Mouse (Mus musculus) forebrain, embryonic 13.5 days (tissue): ENCODE results near the gene Sel1l2. TPM values are rescaled to one million over a fixed set of nuclear protein-coding genes. Genes with fewer than 3 reads are reported as not detected.

Source experiments
- ATAC-seq: fragments of 200-750 bp; cut with Nextera tagmentation; 2 replicates; pipeline ENCODE4 v1.8.0; 2017
- H3K27ac ChIP-seq: fragments of 300-500 bp; sonication (generic); 2 replicates; pipeline ENCODE4 v1.5.1; 2015; ENCODE audit warnings: inconsistent platforms, mild to moderate bottlenecking, moderate library complexity
- H3K27me3 ChIP-seq: fragments of 300-500 bp; sonication (generic); 2 replicates; pipeline ENCODE4 v1.6.1; 2015; ENCODE audit warnings: mild to moderate bottlenecking, inconsistent platforms
- H3K36me3 ChIP-seq: fragments of 300-500 bp; sonication (generic); 2 replicates; pipeline ENCODE4 v1.6.1; 2015; ENCODE audit warnings: mild to moderate bottlenecking, inconsistent platforms; ENCODE audit not compliant: poor library complexity, severe bottlenecking
- H3K4me1 ChIP-seq: fragments of 300-500 bp; sonication (generic); 2 replicates; pipeline ENCODE4 v1.6.1; 2015; ENCODE audit warnings: inconsistent platforms
- H3K4me2 ChIP-seq: fragments of 300-500 bp; sonication (generic); 2 replicates; pipeline ENCODE4 v1.6.1; 2015; ENCODE audit warnings: inconsistent platforms, mild to moderate bottlenecking, moderate library complexity
- H3K4me3 ChIP-seq: fragments of 300-500 bp; sonication (generic); 2 replicates; pipeline ENCODE4 v1.5.1; 2015; ENCODE audit warnings: mild to moderate bottlenecking, inconsistent platforms
- H3K9ac ChIP-seq: fragments of 300-500 bp; sonication (generic); 2 replicates; pipeline ENCODE4 v1.6.1; 2015; ENCODE audit warnings: mild to moderate bottlenecking, inconsistent platforms
- H3K9me3 ChIP-seq: fragments of 300-500 bp; sonication (generic); replicated peaks from 2 replicates; pipeline ENCODE4 v1.6.1; 2016; ENCODE audit warnings: inconsistent platforms
- WGBS: fragments of 180-500 bp; shearing (Covaris S2); methylation state at CpG from one replicate; pipeline ENCODE4 v1.1.7; 2015; 5-methylcytosine and 5-hydroxymethylcytosine counted together
- polyA plus RNA-seq: library from polyadenylated mRNA; unstranded; fragments of >200 nt; fragmentation: Nextera tagmentation; extraction: Ambion mirVana; gene quantifications from 2 replicates; pipeline ENCODE4 v1.2.1, GENCODE M21; 2015

Gene Sel1l2
- polyA plus RNA-seq, 1 experiment from 2014 or later = not detected

DNA sequence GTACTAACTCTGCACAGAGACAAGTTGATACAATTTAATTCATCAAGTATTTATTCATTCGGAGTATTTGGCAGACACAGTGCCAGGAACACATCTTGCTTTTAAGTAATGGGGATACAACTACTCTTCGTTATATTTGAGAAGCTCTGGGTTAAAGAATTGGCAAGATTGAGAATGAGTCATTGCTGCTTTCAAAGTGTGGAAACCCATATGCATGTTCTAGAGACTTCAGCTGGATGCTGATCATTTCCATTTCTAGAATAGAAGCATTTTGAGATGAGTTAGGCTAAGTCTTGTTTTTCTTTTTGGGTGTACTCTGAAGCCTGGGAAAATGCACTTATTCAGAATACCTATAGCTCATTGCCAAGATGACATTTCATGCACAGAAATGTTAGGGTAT, 95.7 kb downstream of the Sel1l2 start:
- Histone ChIP-seq H3K9me3 (no peaks in the 10 kb centered on the region), H3K9ac (no peak overlapping the region), H3K4me1 (peaks cover 4% of the 10 kb centered on the region; the same call in 1 of the 2 replicates), H3K4me2 (no peak overlapping the region), H3K27ac (no peak overlapping the region), H3K4me3 (no peak overlapping the region), H3K36me3 (no peaks in the 10 kb centered on the region), H3K27me3 (no peaks in the 10 kb centered on the region)
- no peak for ATAC-seq
- WGBS = 88% methylated on average over 2 of the region's 2 CpGs

DNA sequence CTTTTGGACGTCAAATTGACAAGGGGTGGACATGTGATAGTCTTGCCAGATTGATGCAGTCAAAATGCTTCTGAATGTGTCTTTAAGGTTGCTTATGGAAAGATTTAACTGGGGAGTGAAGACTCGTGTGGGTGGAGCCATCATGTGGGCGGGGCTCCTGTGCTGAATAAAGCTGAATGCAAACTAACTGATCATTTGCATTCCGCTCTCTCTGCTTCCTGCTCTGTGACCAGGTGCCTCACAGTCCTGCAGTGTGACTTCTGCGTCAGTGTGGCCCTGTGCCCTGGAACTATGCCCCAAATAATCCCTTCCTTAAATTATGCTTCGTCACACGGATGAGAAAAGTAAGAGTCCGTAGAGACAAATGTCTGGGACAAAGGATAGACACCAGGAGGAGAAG, 108.7 kb downstream of the Sel1l2 start:
- 71% methylated on average over 8 of the region's 8 CpGs for WGBS
- H3K4me3 ChIP-seq = no peak overlapping the region
- no peaks in the 10 kb centered on the region for H3K36me3 ChIP-seq
- H3K9me3 ChIP-seq = no peaks in the 10 kb centered on the region
- no peak overlapping the region for H3K27ac ChIP-seq
- no peak overlapping the region for H3K9ac ChIP-seq
- no peak for ATAC-seq
- H3K27me3 ChIP-seq = no peaks in the 10 kb centered on the region
- H3K4me1 ChIP-seq = no peaks in the 10 kb centered on the region
- no peak overlapping the region for H3K4me2 ChIP-seq

DNA sequence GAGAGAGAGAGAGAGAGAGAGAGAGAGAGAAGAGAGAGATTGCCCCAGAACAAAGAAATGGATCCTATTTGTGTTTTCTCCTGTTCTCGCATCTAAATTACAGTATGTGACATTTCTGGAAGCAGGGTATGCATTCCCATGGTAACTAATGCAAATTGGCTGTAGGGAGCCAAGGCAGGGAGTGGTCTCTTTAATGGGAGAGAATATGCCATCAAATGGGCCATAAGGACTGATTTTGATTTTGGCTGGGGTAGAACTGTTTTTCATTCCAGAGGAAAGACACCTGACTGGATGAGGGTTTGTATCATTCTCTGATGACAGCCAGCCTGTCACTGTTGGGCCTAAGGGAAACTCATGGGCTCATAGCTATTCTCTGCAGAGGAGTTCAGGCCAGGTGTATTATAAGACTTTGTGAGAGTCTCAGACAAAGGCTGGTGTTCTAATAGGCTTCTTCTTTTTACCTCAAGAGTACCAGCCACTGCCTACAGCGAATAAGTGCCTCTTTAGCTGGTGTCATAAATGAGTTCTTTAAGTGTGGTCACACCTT, 133.8 kb downstream of the Sel1l2 start:
- Histone ChIP-seq H3K9me3 (no peaks in the 10 kb centered on the region), H3K4me2 (no peak overlapping the region), H3K9ac (no peak overlapping the region), H3K36me3 (no peaks in the 10 kb centered on the region), H3K4me3 (no peak overlapping the region), H3K27ac (no peak overlapping the region), H3K27me3 (no peaks in the 10 kb centered on the region), H3K4me1 (peaks cover 6% of the 10 kb centered on the region; the same call in 1 of the 2 replicates)
- peak; percentile 54; the same call in 1 of the 2 replicates for ATAC-seq
- WGBS = 60% methylated on average over 2 of the region's 2 CpGs

DNA sequence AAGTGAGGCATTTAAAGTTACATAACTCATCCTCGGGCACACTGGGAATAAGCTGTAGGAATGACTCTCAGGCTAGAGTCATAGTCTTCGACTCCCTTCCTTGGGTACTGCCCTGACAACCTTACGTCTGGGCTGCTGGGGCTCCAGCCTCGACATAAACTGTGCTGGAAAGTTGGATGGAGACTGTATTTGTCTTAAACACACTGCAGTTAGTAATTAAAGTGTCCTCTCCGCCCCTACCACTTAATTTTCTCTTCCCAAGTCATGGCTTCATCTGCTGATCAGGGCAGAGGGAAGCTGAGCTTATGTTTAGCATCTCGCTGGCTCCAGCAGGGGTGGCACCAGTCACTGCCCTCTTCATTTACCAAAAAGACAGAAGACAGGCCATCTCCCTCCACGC, 135.2 kb downstream of the Sel1l2 start:
- no peak overlapping the region for H3K27ac ChIP-seq
- WGBS = 79% methylated on average over 7 of the region's 7 CpGs
- H3K4me1 ChIP-seq = peaks cover 6% of the 10 kb centered on the region; the same call in 1 of the 2 replicates
- no peaks in the 10 kb centered on the region for H3K27me3 ChIP-seq
- no peak for ATAC-seq
- H3K4me2 ChIP-seq = no peak overlapping the region
- no peaks in the 10 kb centered on the region for H3K36me3 ChIP-seq
- no peak overlapping the region for H3K9ac ChIP-seq
- H3K9me3 ChIP-seq = no peaks in the 10 kb centered on the region
- H3K4me3 ChIP-seq = no peak overlapping the region

DNA sequence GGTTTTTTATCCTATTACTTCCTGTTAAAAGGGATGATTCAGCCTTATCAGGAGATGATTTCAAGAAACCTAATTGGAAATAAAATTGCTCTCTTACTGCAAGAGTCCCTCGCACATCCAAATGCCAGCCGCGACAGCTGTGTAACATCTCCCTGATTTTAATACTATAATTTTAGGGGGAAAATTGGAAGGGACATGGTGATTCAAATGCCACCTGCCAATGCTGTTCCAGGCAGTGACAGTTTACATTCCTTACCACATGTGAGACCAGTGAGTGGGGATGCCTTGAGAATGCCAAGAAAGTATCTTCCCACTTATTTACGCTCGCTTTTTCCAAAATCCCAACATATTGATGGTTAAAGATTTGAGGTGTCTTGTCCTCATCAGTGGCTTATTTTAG, 146.4 kb downstream of the Sel1l2 start:
- no peaks in the 10 kb centered on the region for H3K9me3 ChIP-seq
- no peak overlapping the region for H3K4me2 ChIP-seq
- no peaks in the 10 kb centered on the region for H3K4me1 ChIP-seq
- peak; percentile 29; the same call in 1 of the 2 replicates for ATAC-seq
- H3K9ac ChIP-seq = no peak overlapping the region
- H3K27ac ChIP-seq = no peak overlapping the region
- no peaks in the 10 kb centered on the region for H3K36me3 ChIP-seq
- H3K4me3 ChIP-seq = no peak overlapping the region
- 89% methylated on average over 5 of the region's 5 CpGs for WGBS
- no peaks in the 10 kb centered on the region for H3K27me3 ChIP-seq

DNA sequence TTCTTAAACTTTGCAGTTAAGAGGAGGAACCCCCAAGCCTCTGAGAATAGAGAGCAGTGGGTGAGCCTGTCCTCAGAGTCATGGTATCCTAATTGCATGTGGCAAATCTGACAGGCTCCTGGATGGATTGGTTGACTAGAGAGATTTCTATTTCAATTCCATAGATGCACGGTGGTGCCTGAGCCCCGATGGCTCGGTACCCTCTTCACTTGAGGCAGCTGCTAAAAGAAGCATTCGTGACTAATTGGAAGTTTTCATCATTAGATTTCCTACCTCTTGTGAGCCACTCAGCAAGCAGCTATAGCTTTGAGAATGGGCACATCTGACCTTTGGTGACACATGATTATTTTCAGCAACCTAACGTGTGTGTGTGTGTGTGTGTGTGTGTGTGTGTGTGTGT, 147.1 kb downstream of the Sel1l2 start:
- Histone ChIP-seq H3K9ac (no peak overlapping the region), H3K27ac (no peak overlapping the region), H3K4me3 (no peak overlapping the region), H3K27me3 (no peaks in the 10 kb centered on the region), H3K9me3 (no peaks in the 10 kb centered on the region), H3K4me2 (no peak overlapping the region), H3K4me1 (no peaks in the 10 kb centered on the region), H3K36me3 (no peaks in the 10 kb centered on the region)
- peak; percentile 17; the same call in 1 of the 2 replicates for ATAC-seq
- WGBS = 61% methylated on average over 5 of the region's 5 CpGs

DNA sequence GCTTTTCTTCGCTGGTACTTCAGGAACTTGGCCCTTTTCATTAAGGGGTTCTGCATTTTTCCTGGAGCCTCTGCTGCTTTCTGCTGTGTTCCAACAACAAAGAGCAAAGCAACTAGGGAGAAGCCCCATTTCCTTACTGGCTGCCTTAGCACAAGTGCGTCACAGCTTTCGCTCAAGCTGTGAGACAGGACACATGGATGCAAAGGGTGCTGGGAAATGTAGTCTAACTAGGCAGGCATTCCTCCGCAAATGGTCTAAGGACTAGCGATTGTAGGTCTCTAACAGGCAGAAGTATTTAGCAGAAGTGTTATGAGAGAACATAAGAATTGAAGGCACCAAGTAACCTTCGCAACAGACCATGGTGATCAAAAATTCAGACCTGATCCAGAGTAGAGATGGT, 152.3 kb downstream of the Sel1l2 start:
- 53% methylated on average over 6 of the region's 6 CpGs for WGBS

DNA sequence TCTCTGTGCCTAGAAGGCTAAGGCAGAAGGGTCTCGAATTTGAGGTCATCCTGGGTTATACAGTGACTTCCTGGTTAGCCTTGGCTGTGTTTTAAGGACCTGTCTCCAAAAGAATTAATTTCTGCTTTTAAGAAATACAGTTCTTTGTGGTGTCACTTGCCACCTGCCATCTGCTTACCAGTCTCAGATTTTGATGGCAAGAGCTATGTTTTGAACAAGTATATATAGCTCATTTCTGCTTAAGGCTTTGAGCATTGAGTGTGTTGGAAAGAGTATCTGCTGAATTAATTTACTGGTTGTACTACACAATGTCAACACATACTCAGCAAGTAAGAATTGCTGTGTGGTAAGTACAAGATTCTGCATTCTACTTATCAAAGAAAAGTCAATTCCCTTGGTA, 159.2 kb downstream of the Sel1l2 start:
- H3K4me3 ChIP-seq = no peak overlapping the region
- H3K27me3 ChIP-seq = no peaks in the 10 kb centered on the region
- H3K9me3 ChIP-seq = no peaks in the 10 kb centered on the region; the same call in 1 of the 2 replicates
- H3K36me3 ChIP-seq = no peaks in the 10 kb centered on the region
- H3K4me2 ChIP-seq = no peak overlapping the region
- no peak overlapping the region for H3K9ac ChIP-seq
- 56% methylated on average over 1 of the region's 1 CpGs for WGBS
- H3K4me1 ChIP-seq = no peaks in the 10 kb centered on the region
- no peak for ATAC-seq
- no peak overlapping the region for H3K27ac ChIP-seq

More for the DNA sequence above, 152.3 kb downstream of the Sel1l2 start:
- no peaks in the 10 kb centered on the region for H3K36me3 ChIP-seq
- no peak overlapping the region for H3K9ac ChIP-seq
- H3K27me3 ChIP-seq = no peaks in the 10 kb centered on the region
- H3K4me3 ChIP-seq = no peak overlapping the region
- peak; percentile 74; the same call in 1 of the 2 replicates for ATAC-seq
- H3K4me2 ChIP-seq = no peak overlapping the region
- no peaks in the 10 kb centered on the region for H3K4me1 ChIP-seq
- no peak overlapping the region for H3K27ac ChIP-seq
- H3K9me3 ChIP-seq = no peaks in the 10 kb centered on the region; the same call in 1 of the 2 replicates

DNA sequence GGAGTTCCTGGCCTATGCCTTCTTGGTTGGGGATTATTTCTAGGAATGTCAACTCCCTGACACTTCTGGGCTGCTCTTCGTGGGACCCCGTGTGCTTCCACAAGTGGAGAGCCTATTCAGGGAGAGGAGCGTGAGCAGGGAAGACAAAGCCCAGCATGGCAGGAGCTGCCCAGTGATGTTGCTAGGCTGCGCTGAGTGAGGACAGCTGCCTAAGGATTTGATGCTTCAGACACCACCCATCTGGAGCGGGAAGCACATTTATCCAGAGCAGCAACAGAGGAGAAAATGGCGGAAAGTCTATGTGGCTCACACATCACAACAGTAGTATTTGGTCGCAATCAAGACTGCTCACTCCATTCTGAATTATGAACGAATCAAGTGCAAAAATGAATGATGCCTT, 169.2 kb downstream of the Sel1l2 start:
- Histone ChIP-seq H3K4me3 (no peak overlapping the region), H3K4me2 (no peak overlapping the region), H3K27ac (no peak overlapping the region), H3K36me3 (no peaks in the 10 kb centered on the region), H3K4me1 (0 out of 2 replicates have a peak, but pooled peaks cover 3% of the 10 kb centered on the region), H3K27me3 (no peaks in the 10 kb centered on the region), H3K9me3 (no peaks in the 10 kb centered on the region), H3K9ac (no peak overlapping the region)
- WGBS = 55% methylated on average over 8 of the region's 8 CpGs
- ATAC-seq = no peak

DNA sequence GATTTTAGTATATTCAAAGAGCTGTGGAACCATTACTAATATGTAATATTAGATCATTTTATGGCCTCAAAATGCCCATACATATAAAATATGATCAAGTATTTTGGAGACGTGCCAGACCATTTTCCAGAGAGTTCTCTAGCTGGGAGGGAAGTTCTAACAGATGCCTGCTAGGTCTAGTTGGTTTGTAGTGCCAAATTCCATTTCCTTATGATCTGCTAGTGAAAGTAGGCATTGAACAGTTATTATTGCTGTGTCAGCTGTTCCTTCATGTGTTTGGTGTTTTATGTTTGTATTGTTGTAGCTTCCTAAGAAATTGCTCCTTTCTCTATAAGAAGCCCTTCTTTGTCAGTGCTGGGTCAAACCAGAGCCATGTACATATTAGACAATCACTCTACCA, 173.5 kb downstream of the Sel1l2 start:
- 86% methylated on average over 1 of the region's 1 CpGs for WGBS
- no peak overlapping the region for H3K27ac ChIP-seq
- no peak for ATAC-seq

DNA sequence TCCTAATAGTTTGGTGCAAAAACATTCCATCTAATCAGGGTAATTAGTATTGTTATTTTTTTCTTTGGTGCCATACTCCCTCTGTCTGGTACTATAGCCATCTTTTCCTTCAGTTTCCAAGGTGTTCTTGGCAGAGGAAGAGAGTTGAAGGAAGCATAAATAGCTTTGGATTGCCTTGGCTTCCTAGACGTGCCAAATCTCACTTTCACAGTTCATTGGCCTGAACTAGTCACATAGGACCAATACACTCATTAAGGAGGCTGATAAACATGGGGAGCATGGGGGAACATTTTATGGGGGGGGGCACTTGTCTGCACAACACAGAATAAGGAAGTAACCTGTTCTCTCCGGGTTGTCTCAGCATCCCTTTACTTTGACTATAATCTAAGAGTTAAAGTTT, 174.1 kb downstream of the Sel1l2 start:
- peak; percentile 48; the same call in 1 of the 2 replicates for ATAC-seq
- H3K4me2 ChIP-seq = no peak overlapping the region
- no peak overlapping the region for H3K27ac ChIP-seq
- no peaks in the 10 kb centered on the region for H3K27me3 ChIP-seq
- 0 out of 2 replicates have a peak, but pooled peaks cover 3% of the 10 kb centered on the region for H3K4me1 ChIP-seq
- no peaks in the 10 kb centered on the region for H3K9me3 ChIP-seq
- no peak overlapping the region for H3K9ac ChIP-seq
- no peak overlapping the region for H3K4me3 ChIP-seq
- WGBS = 69% methylated on average over 2 of the region's 2 CpGs
- no peaks in the 10 kb centered on the region for H3K36me3 ChIP-seq

More for the DNA sequence above, 173.5 kb downstream of the Sel1l2 start:
- H3K9ac ChIP-seq = no peak overlapping the region
- no peaks in the 10 kb centered on the region for H3K36me3 ChIP-seq
- H3K4me3 ChIP-seq = no peak overlapping the region
- H3K4me2 ChIP-seq = no peak overlapping the region
- no peaks in the 10 kb centered on the region for H3K9me3 ChIP-seq
- H3K4me1 ChIP-seq = 0 out of 2 replicates have a peak, but pooled peaks cover 3% of the 10 kb centered on the region
- no peaks in the 10 kb centered on the region for H3K27me3 ChIP-seq

DNA sequence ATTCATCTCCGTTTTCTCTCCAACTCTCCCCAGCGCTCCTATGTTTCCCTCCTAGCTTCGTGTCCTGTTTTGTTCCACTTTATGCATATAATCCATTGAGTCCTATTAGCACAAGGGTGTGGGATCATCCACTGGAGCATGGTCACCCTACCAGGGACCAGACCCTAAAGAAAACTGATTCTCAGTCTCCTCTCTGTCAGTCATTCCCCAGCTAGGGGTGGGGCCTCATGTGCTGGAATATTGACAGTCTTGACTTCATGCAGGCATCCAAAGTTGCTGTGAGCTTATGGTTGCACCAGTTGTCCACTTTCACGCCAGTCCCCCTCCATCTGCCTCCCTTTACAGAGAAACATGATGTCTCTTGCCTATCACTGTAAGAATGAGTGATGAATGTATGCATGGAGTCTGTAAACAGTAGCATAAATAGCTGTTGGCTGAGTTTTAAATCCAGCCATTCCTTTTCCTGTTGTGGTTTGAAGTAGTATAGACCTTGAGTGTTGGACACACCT, 174.9 kb downstream of the Sel1l2 start:
- Histone ChIP-seq H3K4me1 (no peaks in the 10 kb centered on the region), H3K27ac (no peak overlapping the region), H3K36me3 (no peaks in the 10 kb centered on the region), H3K27me3 (no peaks in the 10 kb centered on the region), H3K4me3 (no peak overlapping the region), H3K4me2 (no peak overlapping the region), H3K9me3 (no peaks in the 10 kb centered on the region), H3K9ac (no peak overlapping the region)
- WGBS = 84% methylated on average over 4 of the region's 4 CpGs
- ATAC-seq = peak; percentile 52; the same call in 1 of the 2 replicates

DNA sequence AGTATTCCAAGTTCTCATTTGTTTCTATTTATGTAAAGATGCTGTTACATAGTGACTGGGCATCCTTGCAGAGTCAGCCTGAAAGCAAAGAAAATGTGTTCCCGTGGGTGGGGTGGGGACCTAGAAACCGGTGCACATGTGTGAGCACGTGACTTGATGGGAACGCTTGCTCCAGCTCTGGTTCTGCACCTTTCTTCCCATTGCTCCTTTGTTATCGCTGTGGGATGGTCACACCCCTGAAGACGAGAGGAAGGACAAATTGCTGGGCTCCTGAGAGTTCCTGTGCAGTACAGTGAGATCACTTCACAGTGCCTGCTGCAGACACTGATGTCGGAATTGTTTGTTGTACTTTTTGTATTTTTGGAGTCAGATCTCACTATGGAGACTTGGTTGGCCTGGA, 185.8 kb downstream of the Sel1l2 start:
- Histone ChIP-seq H3K36me3 (peaks cover 34% of the 10 kb centered on the region), H3K4me3 (no peak overlapping the region), H3K9ac (no peak overlapping the region), H3K4me1 (no peaks in the 10 kb centered on the region), H3K27ac (no peak overlapping the region), H3K4me2 (no peak overlapping the region), H3K27me3 (no peaks in the 10 kb centered on the region), H3K9me3 (no peaks in the 10 kb centered on the region)
- WGBS = 89% methylated on average over 7 of the region's 7 CpGs
- ATAC-seq = no peak
